Mouse (Mus musculus) heart, postnatal 0 days (tissue): ENCODE results near the gene Bri3. TPM values are rescaled to one million over a fixed set of nuclear protein-coding genes. Genes with fewer than 3 reads are reported as not detected.

Source experiments
- ATAC-seq: fragments of 200-750 bp; cut with Nextera tagmentation; 2 replicates; pipeline ENCODE4 v1.8.0; 2017; ENCODE audit warnings: low read depth, moderate number of reproducible peaks, moderate library complexity; ENCODE audit not compliant: insufficient read depth
- DNase-seq: peaks from one replicate; pipeline ENCODE4 v3.0.0-alpha.2; 2016; ENCODE audit warnings: low spot score
- H3K27ac ChIP-seq: fragments of 300-500 bp; sonication (generic); 2 replicates; pipeline ENCODE4 v1.5.1; 2014; ENCODE audit warnings: low read depth, mild to moderate bottlenecking
- H3K27me3 ChIP-seq: fragments of 300-500 bp; sonication (generic); 2 replicates; pipeline ENCODE4 v1.6.1; 2014; ENCODE audit warnings: low read length, mixed read lengths; ENCODE audit not compliant: control insufficient read depth, insufficient read depth
- H3K36me3 ChIP-seq: fragments of 300-500 bp; sonication (generic); replicated peaks from 2 replicates; pipeline ENCODE4 v1.6.1; 2014; ENCODE audit warnings: low read length, mixed read lengths; ENCODE audit not compliant: control insufficient read depth, insufficient read depth
- H3K4me1 ChIP-seq: fragments of 300-500 bp; sonication (generic); 2 replicates; pipeline ENCODE4 v1.6.1; 2014; ENCODE audit warnings: antibody characterized with exemption; ENCODE audit not compliant: control insufficient read depth, insufficient read depth
- H3K4me2 ChIP-seq: fragments of 300-500 bp; sonication (generic); 2 replicates; pipeline ENCODE4 v1.6.1; 2014; ENCODE audit warnings: low read depth, mild to moderate bottlenecking, low read length, moderate library complexity
- H3K4me3 ChIP-seq: fragments of 300-500 bp; sonication (generic); 2 replicates; pipeline ENCODE4 v1.5.1; 2014; ENCODE audit warnings: low read depth, low read length
- H3K9ac ChIP-seq: fragments of 300-500 bp; sonication (generic); replicated peaks from 2 replicates; pipeline ENCODE4 v1.6.1; 2014; ENCODE audit warnings: low read depth, low read length, mixed read lengths
- H3K9me3 ChIP-seq: fragments of 300-500 bp; sonication (generic); replicated peaks from 2 replicates; pipeline ENCODE4 v1.6.1; 2016; ENCODE audit warnings: low read length; ENCODE audit not compliant: control insufficient read depth
- CTCF ChIP-seq: IDR thresholded peaks from 2 replicates; pipeline ENCODE4 v1.5.1; 2016; ENCODE audit warnings: antibody characterized with exemption, control low read depth, low read depth
- EP300 ChIP-seq: IDR thresholded peaks from 2 replicates; pipeline ENCODE4 v1.6.1; 2016; ENCODE audit warnings: antibody characterized with exemption, low read depth
- WGBS: fragments of 180-500 bp; shearing (Covaris S2); extraction: QIAGEN DNeasy Blood & Tissue Kit; methylation state at CpG from one replicate; pipeline ENCODE4 v1.1.7; 2014; 5-methylcytosine and 5-hydroxymethylcytosine counted together
- polyA plus RNA-seq: library from polyadenylated mRNA; unstranded; fragments of >200 nt; fragmentation: Nextera tagmentation; extraction: Ambion mirVana; gene quantifications from 2 replicates; pipeline ENCODE4 v1.2.1, GENCODE M21; 2015
- total RNA-seq: library from RNA; depleted of rRNA; stranded (reverse); fragments of >200 nt; gene quantifications from 2 replicates; pipeline ENCODE4 v1.2.3, GENCODE M21; 2014; ENCODE audit warnings: low replicate concordance

The Bri3 gene
- total and polyA plus RNA-seq, 2 experiments from 2014 or later, result 71.0 to 304 TPM

DNA sequence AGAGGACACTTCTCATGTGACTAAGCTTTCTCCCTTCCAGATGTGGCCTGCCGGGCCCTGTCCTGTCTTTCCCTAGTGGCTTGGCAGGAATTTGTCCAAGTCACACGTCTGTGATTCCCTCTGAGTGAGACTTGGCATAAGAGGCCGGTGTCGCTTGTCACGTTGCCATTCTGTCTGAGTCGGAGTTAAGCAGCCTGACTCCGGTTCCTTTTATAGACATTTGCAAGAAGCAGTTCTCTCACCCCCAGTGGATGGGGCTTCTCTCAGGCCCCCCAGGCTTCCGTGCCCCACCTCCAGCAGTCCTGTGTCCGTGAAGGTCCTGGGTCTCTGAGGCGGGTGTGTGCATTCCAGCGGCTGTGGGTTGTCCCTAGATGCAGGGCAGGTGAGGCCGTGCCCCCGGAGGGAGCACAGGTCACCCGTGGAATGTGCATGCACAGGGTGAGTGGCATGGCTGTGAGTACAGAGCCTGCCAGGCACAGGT is 13.9 kb downstream of the Bri3 start:
- TF ChIP-seq CTCF (no peak), EP300 (peak; percentile 91)
- Histone ChIP-seq H3K4me2 (peak overlapping the region; percentile 91), H3K4me3 (peak overlapping the region; percentile 99), H3K27ac (peak overlapping the region; percentile 99), H3K9ac (peak overlapping the region; percentile 99), H3K36me3 (peaks cover 12% of the 10 kb centered on the region), H3K4me1 (peaks cover 56% of the 10 kb centered on the region), H3K27me3 (no peaks in the 10 kb centered on the region), H3K9me3 (no peaks in the 10 kb centered on the region)
- peak; percentile 66 for ATAC-seq
- WGBS, result 10% methylated on average over 14 of the region's 14 CpGs
- peak; percentile 87 for DNase-seq

DNA sequence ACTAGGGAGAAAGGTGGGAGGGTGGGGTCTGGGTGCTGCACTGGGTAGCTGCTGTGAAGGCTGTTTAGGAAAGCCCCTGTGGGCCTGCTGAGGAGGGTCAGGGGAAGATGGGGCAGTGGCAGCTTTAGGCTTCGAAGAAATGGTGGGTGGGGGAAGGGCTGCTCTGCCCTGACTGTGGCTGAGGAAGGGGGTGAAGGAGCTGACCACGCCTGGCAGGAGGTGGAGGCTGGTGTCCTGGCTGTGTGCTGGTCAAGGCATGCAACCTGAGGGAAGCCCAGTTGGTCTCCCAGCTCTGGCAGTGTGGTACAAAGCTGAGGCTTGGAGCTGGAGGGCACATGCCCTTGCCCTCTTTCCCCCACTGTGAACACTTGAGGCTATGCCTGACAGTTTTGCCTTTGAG is 14.4 kb downstream of the Bri3 start:
- TF ChIP-seq CTCF, result no peak
- TF ChIP-seq EP300, result no peak
- 0% methylated on average over 2 of the region's 2 CpGs for WGBS
- H3K36me3 ChIP-seq, result peaks cover 17% of the 10 kb centered on the region

DNA sequence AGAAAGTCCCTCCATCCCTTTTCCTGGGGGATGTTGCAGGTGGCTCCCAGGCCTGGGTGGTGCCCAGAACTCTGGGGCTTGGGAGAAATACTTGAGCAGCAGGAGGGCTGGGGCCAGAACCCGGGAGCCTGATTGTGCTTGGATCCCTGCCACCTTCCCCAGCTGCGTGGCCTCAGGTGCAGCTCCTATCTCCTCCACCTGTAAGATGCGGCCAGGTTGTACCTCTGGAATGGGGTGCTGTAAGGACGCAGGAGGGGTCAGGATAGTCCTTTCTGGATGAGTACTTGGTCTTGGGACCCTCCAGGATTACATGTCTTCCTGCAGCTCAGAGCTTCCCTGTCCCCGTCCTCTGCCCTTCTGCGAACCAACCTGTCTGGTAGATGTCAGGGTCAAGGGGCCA is 15.0 kb downstream of the Bri3 start:
- peak overlapping the region; percentile 99 for H3K27ac ChIP-seq
- no peaks in the 10 kb centered on the region for H3K9me3 ChIP-seq

More for the DNA sequence above, 14.4 kb downstream of the Bri3 start:
- DNase-seq, result no peak
- Histone ChIP-seq H3K9ac (peak overlapping the region; percentile 66), H3K27me3 (no peaks in the 10 kb centered on the region), H3K4me1 (peaks cover 59% of the 10 kb centered on the region), H3K4me3 (peak overlapping the region; percentile 99), H3K27ac (peak overlapping the region; percentile 99), H3K9me3 (no peaks in the 10 kb centered on the region), H3K4me2 (peak overlapping the region; percentile 91)
- no peak for ATAC-seq

DNA sequence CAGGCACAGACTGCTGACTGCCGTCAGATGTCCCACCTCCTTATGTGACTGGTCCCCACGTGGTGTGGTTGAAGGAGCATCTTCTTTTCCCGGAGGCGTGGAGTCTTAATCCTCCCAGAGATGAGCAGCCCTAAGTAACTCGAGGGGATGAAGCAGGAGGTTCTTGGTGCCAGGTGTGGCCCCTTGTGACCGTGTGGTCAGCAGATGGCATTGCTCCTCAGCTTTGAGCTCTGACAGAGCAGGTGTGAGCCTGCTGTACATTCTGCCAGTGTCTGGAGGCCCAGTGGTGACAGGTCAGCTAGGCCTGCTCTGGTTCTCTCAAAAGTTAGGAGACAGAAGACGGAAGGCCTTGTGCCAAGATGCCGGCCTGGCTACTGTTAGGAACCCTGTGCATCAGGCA is 16.2 kb downstream of the Bri3 start:
- no peak overlapping the region for H3K4me2 ChIP-seq
- ATAC-seq (no peak), DNase-seq (no peak)
- H3K27me3 ChIP-seq, result no peaks in the 10 kb centered on the region
- H3K4me3 ChIP-seq, result no peak overlapping the region
- H3K4me1 ChIP-seq, result peaks cover 55% of the 10 kb centered on the region
- H3K36me3 ChIP-seq, result peaks cover 27% of the 10 kb centered on the region
- WGBS, result 72% methylated on average over 8 of the region's 8 CpGs
- no peaks in the 10 kb centered on the region for H3K9me3 ChIP-seq
- TF ChIP-seq EP300 (no peak), CTCF (no peak)
- H3K27ac ChIP-seq, result no peak overlapping the region
- no peak overlapping the region for H3K9ac ChIP-seq

More for the DNA sequence above, 15.0 kb downstream of the Bri3 start:
- Histone ChIP-seq H3K36me3 (peaks cover 17% of the 10 kb centered on the region), H3K4me2 (peak overlapping the region; percentile 91), H3K9ac (peak overlapping the region; percentile 66), H3K4me1 (peaks cover 59% of the 10 kb centered on the region), H3K4me3 (peak overlapping the region; percentile 99), H3K27me3 (no peaks in the 10 kb centered on the region)
- 63% methylated on average over 6 of the region's 6 CpGs for WGBS
- TF ChIP-seq EP300, result no peak
- TF ChIP-seq CTCF, result no peak
- no peak for ATAC-seq
- DNase-seq, result no peak

DNA sequence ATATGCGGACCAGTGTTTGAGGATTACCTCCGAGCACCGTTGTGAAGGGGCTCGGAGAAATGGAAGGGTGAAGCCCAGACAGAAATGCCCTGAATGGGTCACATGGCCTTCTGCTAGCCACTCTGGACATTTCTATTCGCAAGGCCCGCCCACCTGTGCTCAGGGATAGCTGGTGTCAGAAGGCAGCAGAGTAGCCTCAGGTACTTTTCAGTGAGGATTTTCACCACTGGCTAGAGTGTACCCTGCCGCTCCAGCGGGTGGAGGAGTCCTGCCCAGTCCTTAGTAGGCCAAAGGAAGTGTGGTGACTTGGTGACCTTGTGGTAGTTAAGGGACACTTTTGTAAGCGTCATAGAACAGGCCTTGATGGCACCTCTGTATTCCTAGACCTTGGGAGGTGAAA is 17.1 kb downstream of the Bri3 start:
- Histone ChIP-seq H3K36me3 (peaks cover 35% of the 10 kb centered on the region), H3K4me3 (no peak overlapping the region), H3K27me3 (no peaks in the 10 kb centered on the region), H3K9ac (no peak overlapping the region), H3K4me2 (no peak overlapping the region), H3K27ac (no peak overlapping the region), H3K9me3 (no peaks in the 10 kb centered on the region), H3K4me1 (peaks cover 57% of the 10 kb centered on the region)
- TF ChIP-seq CTCF (no peak), EP300 (no peak)
- no peak for ATAC-seq
- WGBS, result 72% methylated on average over 9 of the region's 9 CpGs
- no peak for DNase-seq

DNA sequence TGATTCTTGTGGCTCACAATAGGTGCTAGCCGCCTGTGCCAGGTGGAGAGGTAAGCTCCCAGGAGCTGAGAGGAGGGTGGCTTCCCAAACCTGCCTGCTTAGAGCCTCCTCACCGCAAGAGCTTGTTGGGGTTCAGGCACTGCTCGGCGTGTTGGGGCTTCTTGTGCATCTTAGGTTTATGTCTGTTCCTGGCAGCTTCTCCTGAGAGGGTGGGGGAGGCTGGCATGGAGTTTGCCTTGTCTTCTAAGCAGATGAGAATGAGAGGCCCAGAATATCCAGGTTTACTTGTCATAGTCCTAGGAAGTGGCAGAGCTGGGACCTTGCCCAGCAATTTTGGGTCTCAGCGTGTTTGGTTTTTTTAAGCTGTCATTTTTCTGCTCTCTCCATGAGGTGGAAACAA is 17.6 kb downstream of the Bri3 start:
- no peak for TF ChIP-seq CTCF
- TF ChIP-seq EP300, result no peak
- Histone ChIP-seq H3K9ac (no peak overlapping the region), H3K4me1 (peaks cover 57% of the 10 kb centered on the region), H3K36me3 (peaks cover 40% of the 10 kb centered on the region), H3K4me2 (no peak overlapping the region), H3K27me3 (no peaks in the 10 kb centered on the region), H3K4me3 (no peak overlapping the region), H3K9me3 (no peaks in the 10 kb centered on the region), H3K27ac (no peak overlapping the region)
- ATAC-seq (no peak), DNase-seq (no peak)
- WGBS, result 84% methylated on average over 5 of the region's 5 CpGs
